Comparison of ENCODE assay signal across 8 mouse cellular contexts in the genomic region with DNA sequence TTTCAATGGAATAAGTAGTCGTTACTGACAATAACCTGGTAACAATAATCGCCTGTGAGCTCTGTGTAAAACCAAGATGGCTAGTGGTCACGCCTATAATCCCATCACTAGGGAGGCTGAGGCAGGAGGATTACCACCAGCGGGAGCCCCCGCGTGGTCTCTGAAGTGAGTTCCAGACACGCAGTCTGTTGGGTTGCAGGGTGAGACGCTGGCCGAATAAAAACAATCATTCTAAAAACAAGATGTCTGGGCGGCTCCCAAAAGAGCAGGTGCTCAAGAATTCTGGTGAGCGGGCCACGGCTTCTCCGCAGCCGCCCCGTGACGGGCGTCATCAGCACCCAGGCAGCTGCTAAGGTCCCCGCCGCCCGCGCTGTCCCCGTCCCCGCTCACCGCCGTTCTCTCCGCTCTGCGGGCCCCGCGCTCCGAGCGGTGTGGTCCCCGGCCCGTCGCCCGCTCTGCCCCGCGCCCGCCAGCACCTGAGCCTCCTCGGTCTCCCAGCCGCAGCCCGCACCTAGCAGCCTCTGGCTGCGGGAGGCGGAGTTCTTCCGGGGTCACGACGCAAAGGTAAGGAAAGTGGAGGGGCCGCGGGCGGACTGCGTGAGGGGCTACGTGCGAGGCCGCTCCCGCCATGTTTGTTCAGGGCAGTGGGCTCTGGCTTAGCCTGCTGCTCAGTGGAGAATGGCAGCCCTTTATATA. TPM values are rescaled to one million over a fixed set of nuclear protein-coding genes. Genes with fewer than 3 reads are reported as not detected.
DNase-seq lines count a peak whose midpoint lies in the region; ATAC-seq and TF ChIP-seq lines count a peak whose summit lies in the region.

A gene (minus strand): TSS at position 546 of the 696 bp plus-strand sequence.

- H3K27me3 ChIP-seq in neural tube, embryonic 15.5 days (replicated peaks): no peaks in the 10 kb centered on the region
- H3K27me3 ChIP-seq in testis, adult 2 months (ENCODE audit: control insufficient read depth, insufficient read depth, low read length): no peaks in the 10 kb centered on the region

- H3K36me3 ChIP-seq in ES-E14 (ENCODE audit: control insufficient read depth, insufficient read depth, low read length, poor library complexity, severe bottlenecking): peaks cover 6% of the 10 kb centered on the region; the same call in 1 of the 2 replicates
- peaks cover 28% of the 10 kb centered on the region for H3K36me3 ChIP-seq in neural tube, embryonic 15.5 days
- peaks cover under 1% of the 10 kb centered on the region for H3K36me3 ChIP-seq in testis, adult 2 months (ENCODE audit: control insufficient read depth, insufficient read depth, low read length)

- WGBS in neural tube, embryonic 15.5 days: 4% methylated on average over 54 of the region's 54 CpGs

- peak; percentile 96 for ATAC-seq in neural tube, embryonic 15.5 days (ENCODE audit: low FRiP score)

- H3K4me1 ChIP-seq in ES-E14 (ENCODE audit: control insufficient read depth in 2 of 2, insufficient read depth in 2 of 2, low read length in 2 of 2, poor library complexity in 1 of 2): peaks cover 4 to 12% of the 10 kb centered on the region in 2 experiments; a peak in 2 of 4 replicates
- H3K4me1 ChIP-seq in neural tube, embryonic 15.5 days: peaks cover 13% of the 10 kb centered on the region
- peaks cover 4% of the 10 kb centered on the region for H3K4me1 ChIP-seq in testis, adult 2 months (ENCODE audit: control insufficient read depth, insufficient read depth, low read length)

- TF ChIP-seq CTCF in layer of hippocampus, adult 2 months (conservative IDR thresholded peaks at IDR 0.05): no peak
- no peak for TF ChIP-seq CTCF in testis, adult 2 months (IDR thresholded peaks at IDR 0.05; ENCODE audit: control insufficient read depth, insufficient read depth, insufficient replicate concordance, low read depth, low read length)

- peak; percentile 66 for TF ChIP-seq POLR2A in testis, adult 2 months (IDR thresholded peaks at IDR 0.05; ENCODE audit: control insufficient read depth, low read depth, low read length)

- H3K9me3 ChIP-seq in ES-E14 (ENCODE audit: control insufficient read depth, insufficient read depth, low read depth, low read length): no peaks in the 10 kb centered on the region
- no peaks in the 10 kb centered on the region for H3K9me3 ChIP-seq in neural tube, embryonic 15.5 days (replicated peaks)

- peak within 1 kb of the TSS; percentile 86 to 97 for H3K4me3 ChIP-seq in ES-E14 (ENCODE audit: insufficient read depth in 1 of 2, low read depth in 1 of 2, low read length in 2 of 2, poor library complexity in 1 of 2, severe bottlenecking in 1 of 2)
- peak within 1 kb of the TSS; percentile 86 for H3K4me3 ChIP-seq in layer of hippocampus, adult 2 months
- peak within 1 kb of the TSS; percentile 73 for H3K4me3 ChIP-seq in neural tube, embryonic 15.5 days (replicated peaks)
- H3K4me3 ChIP-seq in testis, adult 2 months (ENCODE audit: control insufficient read depth, low read depth, low read length): peak within 1 kb of the TSS; percentile 84

- peak within 1 kb of the TSS; percentile 92 for H3K9ac ChIP-seq in ES-E14 (ENCODE audit: insufficient read depth, low read depth, low read length, poor library complexity, severe bottlenecking)
- H3K9ac ChIP-seq in neural tube, embryonic 15.5 days (replicated peaks): peak within 1 kb of the TSS; percentile 61

- peak; percentile 67 for DNase-seq in ES-E14 (ENCODE audit: low read depth, low spot score)
- peak; percentile 85 for DNase-seq in cerebellum, adult 8-10 months
- peak; percentile 68 for DNase-seq in forelimb bud, embryonic 11.5 days (ENCODE audit: low read depth, low spot score)
- peak; percentile 69 to 72 for DNase-seq in heart, postnatal 36 days
- DNase-seq in layer of hippocampus, adult 2 months (ENCODE audit: low spot score in 2 of 2): peak; percentile 84
- peak; percentile 71 to 73 for DNase-seq in lung, adult 18-20 months

- in situ Hi-C loops in ES-E14 (cut with MboI; ENCODE audit: low sequenced_read_pairs in 2 of 2, unreplicated experiment in 2 of 2): no loop called here

- H3K4me2 ChIP-seq in neural tube, embryonic 15.5 days: peak within 1 kb of the TSS; percentile 63

- intact Hi-C loops in heart, postnatal 36 days (cut with DNase I): no loop called here

- H3K27ac ChIP-seq in ES-E14 (ENCODE audit: insufficient read depth, low read depth, low read length, poor library complexity, severe bottlenecking): peak within 1 kb of the TSS; percentile 71
- H3K27ac ChIP-seq in layer of hippocampus, adult 2 months: peak within 1 kb of the TSS; percentile 81
- peak within 1 kb of the TSS; percentile 79 for H3K27ac ChIP-seq in neural tube, embryonic 15.5 days (replicated peaks)
- H3K27ac ChIP-seq in testis, adult 2 months (ENCODE audit: control insufficient read depth, insufficient read depth, low read depth, low read length): peak within 1 kb of the TSS; percentile 32

TF ChIP-seq in ES-E14, 5 proteins besides CTCF, POLR2A, EP300 and RAD21:
- TF ChIP-seq MAFK (IDR thresholded peaks at IDR 0.05; ENCODE audit: insufficient read depth, low read depth, low read length) (no peak), ZC3H11A (IDR thresholded peaks at IDR 0.05; ENCODE audit: borderline replicate concordance, low read depth, low read length) (no peak), CHD2 (IDR thresholded peaks at IDR 0.05; ENCODE audit: low read depth, low read length) (peak; percentile 63), HCFC1 (IDR thresholded peaks at IDR 0.05; ENCODE audit: borderline replicate concordance, insufficient read depth, low read length) (peak; percentile 89), ZNF384 (IDR thresholded peaks at IDR 0.05; ENCODE audit: low read depth, low read length) (no peak)

RNA-seq across cellular contexts. Expression of the gene that starts here (rescaled TPM):
- 28.7 and 35.2 TPM in 2 replicates for total RNA-seq in ES-E14 (2012; rRNA removed)
- total RNA-seq in heart, postnatal 36 days (2021): 10 to 100 TPM in 1 of 2 experiments, 1 to 10 TPM in 1; 9.3 to 11.3 TPM
- 10 to 100 TPM; 74.5 to 78.2 TPM for total RNA-seq in layer of hippocampus, adult 2 months (2021)
- polyA plus RNA-seq in neural tube, embryonic 15.5 days (2015; fragmentation: Nextera tagmentation; extraction: Ambion mirVana): 16.8 and 17.3 TPM in 2 replicates
- polyA plus RNA-seq in testis, adult 2 months (2012; rRNA removed): 3.0 and 3.6 TPM in 2 replicates

Comparison
In these comparisons a context has a peak if more than half of its experiments do, and no peak if none do; other contexts are left out.
1. Peak in every context shown above with its lines: DNase-seq, ATAC-seq, H3K4me3 ChIP-seq and H3K27ac ChIP-seq.